Mouse (Mus musculus): ENCODE results near the gene Ptprd. TPM values are rescaled to one million over a fixed set of nuclear protein-coding genes. Genes with fewer than 3 reads are reported as not detected.

Gene Ptprd
- polyA plus RNA-seq, 1 experiment from 2014 or later: 76.0 TPM

- ATAC-seq (ENCODE audit: low FRiP score, low TSS enrichment) (no peak), DNase-seq (no peak)
- no peak overlapping the region for H3K27ac ChIP-seq (replicated peaks; ENCODE audit: low read depth, low read length)
- H3K9me3 ChIP-seq (ENCODE audit: control insufficient read depth, low read length): no peaks in the 10 kb centered on the region
- WGBS: 39% methylated on average over 2 of the region's 2 CpGs
- H3K4me2 ChIP-seq (ENCODE audit: low read length): no peak overlapping the region
- H3K36me3 ChIP-seq (ENCODE audit: control insufficient read depth, insufficient read depth, low read length): no peaks in the 10 kb centered on the region
- H3K9ac ChIP-seq (replicated peaks; ENCODE audit: low read length): no peak overlapping the region
- H3K4me1 ChIP-seq (ENCODE audit: control insufficient read depth, insufficient read depth, low read length): no peaks in the 10 kb centered on the region
- H3K4me3 ChIP-seq (replicated peaks; ENCODE audit: low read depth, low read length): no peak overlapping the region
- H3K27me3 ChIP-seq (ENCODE audit: control insufficient read depth, insufficient read depth, low read length): no peaks in the 10 kb centered on the region
These were observed 1952.1 kb downstream of the Ptprd start for GRCm38 (mm10) chr4:76259636-76260035.

- peak; percentile 68 for ATAC-seq (ENCODE audit: low FRiP score, low TSS enrichment)
- no peak overlapping the region for H3K27ac ChIP-seq (replicated peaks; ENCODE audit: low read depth, low read length)
These were observed 1967.4 kb downstream of the Ptprd start for GRCm38 (mm10) chr4:76244371-76244770.

GRCm38 (mm10) chr4:76241542-76241941, 1970.2 kb downstream of the Ptprd start:
- no peak for ATAC-seq (ENCODE audit: low FRiP score, low TSS enrichment)
- DNase-seq: no peak

More at GRCm38 (mm10) chr4:76244371-76244770, 1967.4 kb downstream of the Ptprd start:
- Histone ChIP-seq H3K36me3 (ENCODE audit: control insufficient read depth, insufficient read depth, low read length) (no peaks in the 10 kb centered on the region), H3K27me3 (ENCODE audit: control insufficient read depth, insufficient read depth, low read length) (no peaks in the 10 kb centered on the region), H3K4me2 (ENCODE audit: low read length) (no peak overlapping the region), H3K4me3 (replicated peaks; ENCODE audit: low read depth, low read length) (no peak overlapping the region), H3K9me3 (ENCODE audit: control insufficient read depth, low read length) (no peaks in the 10 kb centered on the region), H3K4me1 (ENCODE audit: control insufficient read depth, insufficient read depth, low read length) (peaks cover 4% of the 10 kb centered on the region), H3K9ac (replicated peaks; ENCODE audit: low read length) (no peak overlapping the region)
- WGBS: 37% methylated on average over 6 of the region's 6 CpGs
- DNase-seq: peak; percentile 28

GRCm38 (mm10) chr4:76241140-76241539, 1970.6 kb downstream of the Ptprd start:
- no peaks in the 10 kb centered on the region for H3K36me3 ChIP-seq (ENCODE audit: control insufficient read depth, insufficient read depth, low read length)
- 88% methylated on average over 3 of the region's 3 CpGs for WGBS
- no peak overlapping the region for H3K9ac ChIP-seq (replicated peaks; ENCODE audit: low read length)
- no peak overlapping the region for H3K4me2 ChIP-seq (ENCODE audit: low read length)
- H3K9me3 ChIP-seq (ENCODE audit: control insufficient read depth, low read length): no peaks in the 10 kb centered on the region
- H3K27me3 ChIP-seq (ENCODE audit: control insufficient read depth, insufficient read depth, low read length): no peaks in the 10 kb centered on the region
- DNase-seq (no peak), ATAC-seq (ENCODE audit: low FRiP score, low TSS enrichment) (no peak)
- no peak overlapping the region for H3K4me3 ChIP-seq (replicated peaks; ENCODE audit: low read depth, low read length)
- no peak overlapping the region for H3K27ac ChIP-seq (replicated peaks; ENCODE audit: low read depth, low read length)
- H3K4me1 ChIP-seq (ENCODE audit: control insufficient read depth, insufficient read depth, low read length): peaks cover 20% of the 10 kb centered on the region

More at GRCm38 (mm10) chr4:76241542-76241941, 1970.2 kb downstream of the Ptprd start:
- Histone ChIP-seq H3K27me3 (ENCODE audit: control insufficient read depth, insufficient read depth, low read length) (no peaks in the 10 kb centered on the region), H3K9me3 (ENCODE audit: control insufficient read depth, low read length) (no peaks in the 10 kb centered on the region), H3K36me3 (ENCODE audit: control insufficient read depth, insufficient read depth, low read length) (no peaks in the 10 kb centered on the region), H3K9ac (replicated peaks; ENCODE audit: low read length) (no peak overlapping the region), H3K4me1 (ENCODE audit: control insufficient read depth, insufficient read depth, low read length) (peaks cover 20% of the 10 kb centered on the region), H3K4me3 (replicated peaks; ENCODE audit: low read depth, low read length) (no peak overlapping the region), H3K4me2 (ENCODE audit: low read length) (no peak overlapping the region), H3K27ac (replicated peaks; ENCODE audit: low read depth, low read length) (no peak overlapping the region)

- no peaks in the 10 kb centered on the region for H3K27me3 ChIP-seq (ENCODE audit: control insufficient read depth, insufficient read depth, low read length)
- WGBS: 10% methylated on average over 5 of the region's 5 CpGs
- H3K4me3 ChIP-seq (replicated peaks; ENCODE audit: low read depth, low read length): no peak overlapping the region
- H3K27ac ChIP-seq (replicated peaks; ENCODE audit: low read depth, low read length): peak overlapping the region; percentile 33
- peak overlapping the region; percentile 35 for H3K4me2 ChIP-seq (ENCODE audit: low read length)
- DNase-seq (peak; percentile 51), ATAC-seq (ENCODE audit: low FRiP score, low TSS enrichment) (no peak)
- H3K9me3 ChIP-seq (ENCODE audit: control insufficient read depth, low read length): no peaks in the 10 kb centered on the region
- H3K9ac ChIP-seq (replicated peaks; ENCODE audit: low read length): no peak overlapping the region; the same call in 1 of the 2 replicates
- peaks cover 15% of the 10 kb centered on the region for H3K4me1 ChIP-seq (ENCODE audit: control insufficient read depth, insufficient read depth, low read length)
- H3K36me3 ChIP-seq (ENCODE audit: control insufficient read depth, insufficient read depth, low read length): no peaks in the 10 kb centered on the region
These were observed 1972.7 kb downstream of the Ptprd start for GRCm38 (mm10) chr4:76239063-76239462.

- Histone ChIP-seq H3K36me3 (ENCODE audit: control insufficient read depth, insufficient read depth, low read length) (no peaks in the 10 kb centered on the region), H3K4me1 (ENCODE audit: control insufficient read depth, insufficient read depth, low read length) (peaks cover 15% of the 10 kb centered on the region; the same call in 1 of the 2 replicates), H3K27me3 (ENCODE audit: control insufficient read depth, insufficient read depth, low read length) (no peaks in the 10 kb centered on the region), H3K4me3 (replicated peaks; ENCODE audit: low read depth, low read length) (no peak overlapping the region), H3K9ac (replicated peaks; ENCODE audit: low read length) (no peak overlapping the region), H3K4me2 (ENCODE audit: low read length) (peak overlapping the region; percentile 35), H3K27ac (replicated peaks; ENCODE audit: low read depth, low read length) (peak overlapping the region; percentile 33), H3K9me3 (ENCODE audit: control insufficient read depth, low read length) (no peaks in the 10 kb centered on the region)
- ATAC-seq (ENCODE audit: low FRiP score, low TSS enrichment): no peak
- 46% methylated on average over 5 of the region's 5 CpGs for WGBS
- no peak for DNase-seq
These were observed 1973.2 kb downstream of the Ptprd start for GRCm38 (mm10) chr4:76238577-76238976.

GRCm38 (mm10) chr4:76237827-76238226, 1973.9 kb downstream of the Ptprd start:
- no peak overlapping the region for H3K4me2 ChIP-seq (ENCODE audit: low read length)
- no peak overlapping the region for H3K9ac ChIP-seq (replicated peaks; ENCODE audit: low read length)
- peaks cover 15% of the 10 kb centered on the region; the same call in 1 of the 2 replicates for H3K4me1 ChIP-seq (ENCODE audit: control insufficient read depth, insufficient read depth, low read length)
- no peaks in the 10 kb centered on the region for H3K36me3 ChIP-seq (ENCODE audit: control insufficient read depth, insufficient read depth, low read length)
- H3K27ac ChIP-seq (replicated peaks; ENCODE audit: low read depth, low read length): no peak overlapping the region
- 100% methylated on average over 1 of the region's 1 CpGs for WGBS
- DNase-seq (no peak), ATAC-seq (ENCODE audit: low FRiP score, low TSS enrichment) (no peak)
- no peak overlapping the region for H3K4me3 ChIP-seq (replicated peaks; ENCODE audit: low read depth, low read length)
- no peaks in the 10 kb centered on the region for H3K9me3 ChIP-seq (ENCODE audit: control insufficient read depth, low read length)
- no peaks in the 10 kb centered on the region for H3K27me3 ChIP-seq (ENCODE audit: control insufficient read depth, insufficient read depth, low read length)

GRCm38 (mm10) chr4:76223720-76224119, 1988.0 kb downstream of the Ptprd start:
- H3K9ac ChIP-seq (replicated peaks; ENCODE audit: low read length): no peak overlapping the region
- no peaks in the 10 kb centered on the region for H3K4me1 ChIP-seq (ENCODE audit: control insufficient read depth, insufficient read depth, low read length)
- 37% methylated on average over 3 of the region's 3 CpGs for WGBS
- no peaks in the 10 kb centered on the region for H3K27me3 ChIP-seq (ENCODE audit: control insufficient read depth, insufficient read depth, low read length)
- no peaks in the 10 kb centered on the region for H3K9me3 ChIP-seq (ENCODE audit: control insufficient read depth, low read length)
- no peak overlapping the region for H3K4me3 ChIP-seq (replicated peaks; ENCODE audit: low read depth, low read length)
- no peak for ATAC-seq (ENCODE audit: low FRiP score, low TSS enrichment)
- no peak overlapping the region for H3K27ac ChIP-seq (replicated peaks; ENCODE audit: low read depth, low read length)
- H3K4me2 ChIP-seq (ENCODE audit: low read length): no peak overlapping the region
- DNase-seq: no peak
- H3K36me3 ChIP-seq (ENCODE audit: control insufficient read depth, insufficient read depth, low read length): no peaks in the 10 kb centered on the region

- 56% methylated on average over 2 of the region's 2 CpGs for WGBS
These were observed 1989.2 kb downstream of the Ptprd start for GRCm38 (mm10) chr4:76222520-76222919.

More at GRCm38 (mm10) chr4:76222520-76222919, 1989.2 kb downstream of the Ptprd start:
- Histone ChIP-seq H3K4me1 (ENCODE audit: control insufficient read depth, insufficient read depth, low read length) (no peaks in the 10 kb centered on the region), H3K9ac (replicated peaks; ENCODE audit: low read length) (no peak overlapping the region), H3K4me2 (ENCODE audit: low read length) (no peak overlapping the region), H3K4me3 (replicated peaks; ENCODE audit: low read depth, low read length) (no peak overlapping the region), H3K27ac (replicated peaks; ENCODE audit: low read depth, low read length) (no peak overlapping the region), H3K9me3 (ENCODE audit: control insufficient read depth, low read length) (no peaks in the 10 kb centered on the region), H3K27me3 (ENCODE audit: control insufficient read depth, insufficient read depth, low read length) (no peaks in the 10 kb centered on the region), H3K36me3 (ENCODE audit: control insufficient read depth, insufficient read depth, low read length) (no peaks in the 10 kb centered on the region)
- DNase-seq: no peak
- no peak for ATAC-seq (ENCODE audit: low FRiP score, low TSS enrichment)
